Mouse (Mus musculus): ENCODE results near the gene Cidec. TPM values are rescaled to one million over a fixed set of nuclear protein-coding genes. Genes with fewer than 3 reads are reported as not detected.

The Cidec gene
- total RNA-seq, 2 experiments from 2014 or later: not detected

GRCm38 (mm10) chr6:113410001-113410400 is 25.6 kb downstream of the Cidec start:
- intact Hi-C loops (cut with DNase I): no loop called here

GRCm38 (mm10) chr6:113406683-113407082 is 28.9 kb downstream of the Cidec start:
- DNase-seq: no peak
- intact Hi-C loops (cut with DNase I): no loop called here

More at GRCm38 (mm10) chr6:113410001-113410400, 25.6 kb downstream of the Cidec start:
- no peak for DNase-seq

GRCm38 (mm10) chr6:113405483-113405882 is 30.1 kb downstream of the Cidec start:
- intact Hi-C loops (cut with DNase I): no loop called here

GRCm38 (mm10) chr6:113404649-113405448 is 30.7 kb downstream of the Cidec start:
- no peak for DNase-seq
- intact Hi-C loops (cut with DNase I): no loop called here

More at GRCm38 (mm10) chr6:113405483-113405882, 30.1 kb downstream of the Cidec start:
- no peak for DNase-seq

GRCm38 (mm10) chr6:113402094-113402493 is 33.5 kb downstream of the Cidec start:
- intact Hi-C loops (cut with DNase I): no loop called here
- no peak for DNase-seq

GRCm38 (mm10) chr6:113396270-113397030 is 39.1 kb downstream of the Cidec start:
- no peak for DNase-seq
- intact Hi-C loops (cut with DNase I): no loop called here

- DNase-seq: no peak
- intact Hi-C loops (cut with DNase I): no loop called here
Observed at GRCm38 (mm10) chr6:113395501-113395900, 40.1 kb downstream of the Cidec start.

- DNase-seq: no peak
- intact Hi-C loops (cut with DNase I): no loop called here
Observed at GRCm38 (mm10) chr6:113394811-113395210, 40.7 kb downstream of the Cidec start.

- no peak for DNase-seq
- intact Hi-C loops (cut with DNase I): no loop called here
Observed at GRCm38 (mm10) chr6:113393951-113394350, 41.6 kb downstream of the Cidec start.

- intact Hi-C loops (cut with DNase I): no loop called here
- DNase-seq: peak; percentile 64
Observed at GRCm38 (mm10) chr6:113392387-113393071, 43.0 kb downstream of the Cidec start.

GRCm38 (mm10) chr6:113392015-113392386 is 43.6 kb downstream of the Cidec start:
- DNase-seq: no peak
- intact Hi-C loops (cut with DNase I): no loop called here

GRCm38 (mm10) chr6:113390715-113391114 is 44.8 kb downstream of the Cidec start:
- intact Hi-C loops (cut with DNase I): no loop called here

GRCm38 (mm10) chr6:113388960-113389359 is 46.6 kb downstream of the Cidec start, which contains the start of gene Ttll3:
Gene Ttll3 (plus strand): TSS chr6:113389260.
- DNase-seq: no peak
- intact Hi-C loops (cut with DNase I): no loop called here

More at GRCm38 (mm10) chr6:113390715-113391114, 44.8 kb downstream of the Cidec start:
- no peak for DNase-seq

GRCm38 (mm10) chr6:113386025-113386424 is 49.5 kb downstream of the Cidec start:
- DNase-seq: no peak
- intact Hi-C loops (cut with DNase I): no loop called here

GRCm38 (mm10) chr6:113385160-113385714 is 50.3 kb downstream of the Cidec start:
- DNase-seq: no peak
- intact Hi-C loops (cut with DNase I): no loop called here

GRCm38 (mm10) chr6:113384351-113384927 is 51.1 kb downstream of the Cidec start:
- DNase-seq: peak; percentile 67
- intact Hi-C loops (cut with DNase I): no loop called here

GRCm38 (mm10) chr6:113380480-113380879 is 55.1 kb downstream of the Cidec start:
- intact Hi-C loops (cut with DNase I): no loop called here
- DNase-seq: no peak

GRCm38 (mm10) chr6:113379246-113379645 is 56.3 kb downstream of the Cidec start:
- no peak for DNase-seq
- intact Hi-C loops (cut with DNase I): no loop called here

- intact Hi-C loops (cut with DNase I): no loop called here
- DNase-seq: peak; percentile 93
Observed at GRCm38 (mm10) chr6:113377496-113378385, 57.8 kb downstream of the Cidec start, which contains the start of the genes Tada3 and Arpc4. Gene Tada3 (minus strand): TSS chr6:113377883. Gene Arpc4 (plus strand): TSS chr6:113378115.
